Mouse (Mus musculus) kidney, adult 2 months (tissue): ENCODE data around the gene Acsl1. TPM values are rescaled to one million over a fixed set of nuclear protein-coding genes. Genes with fewer than 3 reads are reported as not detected.
A peak's percentile ranks its signal among the peaks of the same experiment; 100 is the strongest.

Source experiments
- DNase-seq: peaks from one replicate; pipeline ENCODE4 v3.0.0; 2021
- H3K27ac ChIP-seq: fragments of 200-500 bp; 2 replicates; pipeline ENCODE4 v1.5.1; 2012; ENCODE audit warnings: low read depth, low read length, control low read depth, inconsistent platforms; ENCODE audit not compliant: insufficient read depth
- H3K27me3 ChIP-seq: fragments of 200-500 bp; replicated peaks from 2 replicates; pipeline ENCODE4 v1.6.1; 2012; ENCODE audit warnings: mild to moderate bottlenecking, moderate library complexity, low read length, inconsistent platforms; ENCODE audit not compliant: control insufficient read depth, insufficient read depth
- H3K36me3 ChIP-seq: fragments of 200-500 bp; 2 replicates; pipeline ENCODE4 v1.6.1; 2012; ENCODE audit warnings: mild to moderate bottlenecking, moderate library complexity, low read length, inconsistent platforms; ENCODE audit not compliant: control insufficient read depth, insufficient read depth
- H3K4me1 ChIP-seq: fragments of 200-500 bp; 2 replicates; pipeline ENCODE4 v1.6.1; 2011; ENCODE audit warnings: low read length; ENCODE audit not compliant: control insufficient read depth, insufficient read depth
- H3K4me3 ChIP-seq: fragments of 200-500 bp; 2 replicates; pipeline ENCODE4 v1.5.1; 2011; ENCODE audit warnings: mild to moderate bottlenecking, low read depth, low read length, control low read depth; ENCODE audit not compliant: insufficient read depth
- CTCF ChIP-seq: fragments of 200-500 bp; conservative IDR thresholded peaks from 2 replicates; pipeline ENCODE4 v1.5.1; 2011; ENCODE audit warnings: low read depth, mild to moderate bottlenecking, control low read depth, low read length, moderate library complexity, mixed read lengths; ENCODE audit not compliant: insufficient read depth, insufficient read length
- POLR2A ChIP-seq: fragments of 200-500 bp; IDR thresholded peaks from one replicate; pipeline ENCODE4 v1.6.1; 2011; ENCODE audit warnings: low read depth, low read length, control low read depth
- WGBS: fragments of 180-500 bp; shearing (Covaris S2); methylation state at CpG from one replicate; pipeline ENCODE4 v1.1.7; 2018; 5-methylcytosine and 5-hydroxymethylcytosine counted together
- polyA plus RNA-seq: library from polyadenylated mRNA; depleted of rRNA; stranded (reverse); fragments of >200 nt; gene quantifications from 2 replicates; pipeline ENCODE4 v1.2.3, GENCODE M21; 2012

The Acsl1 gene
- polyA plus RNA-seq, 1 experiment, result 212 TPM

GRCm38 (mm10) chr8:46438491-46438890 lies 32.3 kb upstream of the Acsl1 start:
- TF ChIP-seq CTCF (no peak), POLR2A (no peak)
- no peaks in the 10 kb centered on the region for H3K36me3 ChIP-seq
- H3K27me3 ChIP-seq, result no peaks in the 10 kb centered on the region
- H3K27ac ChIP-seq, result peak overlapping the region; percentile 51; the same call in 1 of the 2 replicates
- H3K4me1 ChIP-seq, result no peaks in the 10 kb centered on the region
- no peak overlapping the region for H3K4me3 ChIP-seq
- 48% methylated on average over 10 of the region's 10 CpGs for WGBS
- peak; percentile 71 for DNase-seq

GRCm38 (mm10) chr8:46445964-46446915 lies 24.6 kb upstream of the Acsl1 start:
- Histone ChIP-seq H3K36me3 (no peaks in the 10 kb centered on the region), H3K4me3 (no peak overlapping the region), H3K27me3 (no peaks in the 10 kb centered on the region), H3K27ac (no peak overlapping the region; the same call in 1 of the 2 replicates), H3K4me1 (peaks cover 35% of the 10 kb centered on the region)
- peak; percentile 47 for DNase-seq
- WGBS, result 24% methylated on average over 12 of the region's 12 CpGs
- TF ChIP-seq POLR2A (no peak), CTCF (no peak)

- 41% methylated on average over 6 of the region's 6 CpGs for WGBS
- peaks cover 35% of the 10 kb centered on the region for H3K4me1 ChIP-seq
- no peak overlapping the region for H3K4me3 ChIP-seq
- no peaks in the 10 kb centered on the region for H3K27me3 ChIP-seq
- TF ChIP-seq POLR2A, result no peak
- TF ChIP-seq CTCF, result no peak
- H3K36me3 ChIP-seq, result no peaks in the 10 kb centered on the region
- peak overlapping the region; percentile 84 for H3K27ac ChIP-seq
- DNase-seq, result peak; percentile 95
Measured at GRCm38 (mm10) chr8:46447334-46447733, 23.5 kb upstream of the Acsl1 start.

- TF ChIP-seq POLR2A (no peak), CTCF (no peak)
- no peaks in the 10 kb centered on the region for H3K36me3 ChIP-seq
- 56% methylated on average over 5 of the region's 5 CpGs for WGBS
- H3K4me3 ChIP-seq, result no peak overlapping the region
- peak overlapping the region; percentile 62; the same call in 1 of the 2 replicates for H3K27ac ChIP-seq
- H3K4me1 ChIP-seq, result peaks cover 35% of the 10 kb centered on the region
- H3K27me3 ChIP-seq, result no peaks in the 10 kb centered on the region
- DNase-seq, result peak; percentile 78
Measured at GRCm38 (mm10) chr8:46448606-46449005, 22.2 kb upstream of the Acsl1 start.

GRCm38 (mm10) chr8:46449063-46449462 lies 21.8 kb upstream of the Acsl1 start:
- Histone ChIP-seq H3K27me3 (no peaks in the 10 kb centered on the region), H3K36me3 (no peaks in the 10 kb centered on the region), H3K4me3 (no peak overlapping the region), H3K4me1 (peaks cover 35% of the 10 kb centered on the region), H3K27ac (peak overlapping the region; percentile 62; the same call in 1 of the 2 replicates)
- DNase-seq, result peak; percentile 50
- 59% methylated on average over 4 of the region's 4 CpGs for WGBS
- TF ChIP-seq POLR2A, result no peak
- TF ChIP-seq CTCF, result no peak

- whole genome bisulfite sequencing, result 57% methylated on average over 8 of the region's 8 CpGs
- H3K4me1 ChIP-seq, result peaks cover 35% of the 10 kb centered on the region
- H3K36me3 ChIP-seq, result no peaks in the 10 kb centered on the region
- H3K27me3 ChIP-seq, result no peaks in the 10 kb centered on the region
- no peak for DNase-seq
- H3K4me3 ChIP-seq, result no peak overlapping the region
- TF ChIP-seq POLR2A (no peak), CTCF (no peak)
- no peak overlapping the region for H3K27ac ChIP-seq
Measured at GRCm38 (mm10) chr8:46449723-46450251, 21.1 kb upstream of the Acsl1 start.

- no peak for DNase-seq
- no peak overlapping the region for H3K4me3 ChIP-seq
- 66% methylated on average over 6 of the region's 6 CpGs for WGBS
- TF ChIP-seq CTCF (no peak), POLR2A (no peak)
- H3K27ac ChIP-seq, result no peak overlapping the region
- no peaks in the 10 kb centered on the region for H3K27me3 ChIP-seq
- H3K4me1 ChIP-seq, result no peaks in the 10 kb centered on the region
- H3K36me3 ChIP-seq, result no peaks in the 10 kb centered on the region
Measured at GRCm38 (mm10) chr8:46458215-46458811, 12.5 kb upstream of the Acsl1 start.
